Mouse (Mus musculus): ENCODE results near the gene Zfp658.
A peak's percentile ranks its signal among the peaks of the same experiment; 100 is the strongest.

Gene Zfp658

DNA sequence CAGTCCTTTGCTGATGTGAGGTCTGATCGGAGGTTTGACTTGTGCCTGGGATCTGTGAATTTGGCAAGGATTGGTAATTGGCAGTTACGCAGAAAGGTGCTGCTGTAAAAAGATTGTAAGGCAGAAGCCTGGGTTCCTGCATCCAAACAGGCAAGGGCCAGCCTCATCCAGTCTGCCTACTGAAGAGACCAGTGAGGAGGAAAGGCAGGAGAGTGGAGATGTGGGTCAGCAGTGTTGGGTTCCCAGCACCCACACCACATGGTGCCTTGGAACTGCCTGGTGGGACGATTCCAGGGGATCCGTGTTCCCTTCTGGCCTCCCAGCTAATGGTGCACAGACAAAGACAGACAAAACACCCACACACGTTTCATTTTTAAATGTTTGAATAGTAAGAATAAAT lies 18.5 kb downstream of the Zfp658 start:
- no peak for DNase-seq (ENCODE audit: low read depth, low spot score)

DNA sequence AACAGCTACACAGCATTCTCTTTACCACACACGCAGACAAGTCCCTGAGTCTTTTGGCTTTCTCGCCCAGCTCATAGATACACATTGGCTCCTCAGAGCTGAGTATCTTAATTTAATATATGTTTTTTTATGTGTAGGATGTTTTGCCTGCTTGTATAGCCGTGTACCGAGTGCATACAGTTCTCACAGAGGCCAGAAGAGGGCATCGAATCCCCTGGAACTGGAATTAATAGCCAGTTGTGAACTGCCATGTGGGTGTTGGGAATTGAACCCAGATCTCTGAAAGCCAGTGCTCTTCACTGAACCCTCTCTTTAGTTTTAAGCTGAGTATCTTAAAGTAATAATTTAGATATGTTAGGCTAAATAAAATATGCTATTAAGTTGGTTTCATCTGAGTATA lies 22.7 kb downstream of the Zfp658 start:
- no peak for DNase-seq (ENCODE audit: low read depth, low spot score)

DNA sequence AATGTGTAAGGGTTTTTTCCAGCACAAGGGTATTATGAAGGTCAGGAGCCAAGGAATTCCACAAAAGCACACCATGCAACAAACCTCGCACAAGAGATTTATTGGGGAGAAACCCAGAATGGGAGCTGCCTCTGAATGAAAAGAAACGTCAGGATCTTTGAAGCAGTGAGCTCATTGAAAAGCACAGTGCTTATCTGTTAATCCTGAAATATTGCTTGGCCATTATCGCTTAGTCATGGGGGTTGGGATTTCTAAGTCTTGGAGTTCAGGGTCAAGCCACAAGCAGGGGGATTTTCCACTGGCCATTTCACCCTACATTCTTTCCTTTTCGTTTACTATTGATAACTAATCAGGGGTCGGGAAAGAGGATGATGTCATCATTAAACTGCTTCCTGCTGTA lies 39.8 kb downstream of the Zfp658 start:
- DNase-seq (ENCODE audit: low read depth, low spot score), result no peak

DNA sequence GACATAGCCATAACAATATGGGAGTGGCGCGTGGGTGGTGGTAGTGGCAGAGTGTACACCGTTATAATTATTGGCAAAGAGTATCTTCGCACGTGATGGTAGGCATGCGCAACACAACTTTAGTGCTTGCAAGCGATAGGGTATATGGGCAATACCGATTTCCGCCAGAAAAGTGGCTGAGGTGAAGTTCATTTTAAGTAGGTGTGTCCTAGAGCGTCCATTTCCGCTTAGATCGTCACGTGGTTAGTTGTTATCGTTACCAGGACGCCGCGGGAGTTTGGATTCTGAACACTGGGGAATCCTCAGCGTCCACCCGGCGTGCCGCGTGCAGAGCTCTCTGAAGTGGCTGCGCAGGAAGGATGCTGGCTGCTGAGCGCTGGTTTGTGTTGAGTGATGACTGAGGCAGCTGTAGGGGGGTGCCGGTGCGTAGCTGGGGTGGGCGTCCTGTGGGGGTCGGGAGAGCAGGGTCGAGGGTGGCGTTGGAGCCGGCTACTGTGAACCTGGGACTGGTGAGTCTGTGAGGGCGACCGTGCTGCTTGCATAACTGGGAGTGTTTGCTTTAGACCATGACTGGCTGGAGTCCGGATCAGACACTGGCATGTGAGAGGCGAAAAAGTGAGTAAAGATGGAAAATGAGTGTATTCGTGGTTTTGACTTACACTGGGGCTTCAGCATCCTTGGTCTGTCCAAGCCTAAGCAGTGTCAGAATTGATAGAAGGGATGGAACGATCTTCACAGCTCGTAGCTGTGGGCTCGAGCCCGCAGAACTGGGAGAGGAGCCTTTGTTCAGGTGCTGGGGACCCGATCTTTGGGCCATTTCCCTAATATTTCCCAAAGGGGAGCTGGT lies 45.1 kb downstream of the Zfp658 start, which contains the start of gene Zfp819:
Zfp819 (plus strand) TSS at position 274 of the 847 bp plus-strand sequence.
- peak; percentile 16 for DNase-seq (ENCODE audit: low read depth, low spot score)

DNA sequence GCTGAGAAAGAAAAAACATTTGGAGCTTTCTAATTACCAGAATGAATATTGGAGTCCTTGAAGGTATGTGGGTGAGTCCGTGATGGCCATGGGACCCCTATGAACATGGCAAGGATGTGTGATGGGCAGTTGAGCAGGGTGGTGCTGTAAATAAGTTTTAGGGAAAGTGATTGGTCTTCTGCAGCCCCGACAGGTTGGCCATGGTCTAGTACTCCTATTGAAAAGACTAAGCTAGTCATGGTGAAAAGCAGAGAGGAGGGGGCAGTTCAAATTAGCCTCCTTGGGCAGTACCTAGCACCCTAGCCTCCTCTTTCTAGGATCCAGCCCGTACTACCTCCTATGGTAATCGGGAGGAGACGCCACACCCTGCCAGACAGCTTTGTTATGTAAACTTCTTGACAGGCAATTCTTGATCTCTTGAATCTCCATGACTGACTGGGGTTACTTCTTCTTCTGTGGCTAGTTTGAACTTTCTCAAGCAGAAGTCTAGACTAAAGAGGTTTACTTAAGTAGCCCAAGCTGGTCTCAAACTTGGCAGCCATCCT lies 45.8 kb downstream of the Zfp658 start:
- DNase-seq (ENCODE audit: low read depth, low spot score), result no peak

DNA sequence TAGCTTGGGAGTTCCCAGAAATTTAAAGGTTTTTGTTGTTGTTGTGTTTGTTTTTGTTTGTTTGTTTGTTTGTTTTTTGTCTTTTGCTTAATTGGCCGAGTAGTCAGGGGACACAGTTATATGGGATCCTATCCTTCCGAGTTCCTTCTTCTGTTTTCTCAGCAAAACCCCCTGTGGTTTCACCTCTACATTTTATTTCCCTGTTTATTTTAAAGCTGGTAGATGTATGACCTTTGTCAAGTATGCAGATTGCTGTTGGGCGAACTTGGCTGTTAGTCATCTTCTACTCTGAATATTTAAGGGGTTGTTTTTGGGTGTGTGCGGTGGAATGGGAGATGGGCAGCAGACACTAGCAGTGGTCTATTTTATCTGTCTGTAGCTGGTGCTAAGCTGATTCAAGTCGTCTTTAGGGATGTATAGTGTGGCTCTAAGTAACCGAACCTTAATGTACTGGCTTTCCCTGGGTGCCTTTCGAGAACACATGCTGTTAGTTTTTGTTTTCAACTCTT lies 46.3 kb downstream of the Zfp658 start:
- no peak for DNase-seq (ENCODE audit: low read depth, low spot score)

DNA sequence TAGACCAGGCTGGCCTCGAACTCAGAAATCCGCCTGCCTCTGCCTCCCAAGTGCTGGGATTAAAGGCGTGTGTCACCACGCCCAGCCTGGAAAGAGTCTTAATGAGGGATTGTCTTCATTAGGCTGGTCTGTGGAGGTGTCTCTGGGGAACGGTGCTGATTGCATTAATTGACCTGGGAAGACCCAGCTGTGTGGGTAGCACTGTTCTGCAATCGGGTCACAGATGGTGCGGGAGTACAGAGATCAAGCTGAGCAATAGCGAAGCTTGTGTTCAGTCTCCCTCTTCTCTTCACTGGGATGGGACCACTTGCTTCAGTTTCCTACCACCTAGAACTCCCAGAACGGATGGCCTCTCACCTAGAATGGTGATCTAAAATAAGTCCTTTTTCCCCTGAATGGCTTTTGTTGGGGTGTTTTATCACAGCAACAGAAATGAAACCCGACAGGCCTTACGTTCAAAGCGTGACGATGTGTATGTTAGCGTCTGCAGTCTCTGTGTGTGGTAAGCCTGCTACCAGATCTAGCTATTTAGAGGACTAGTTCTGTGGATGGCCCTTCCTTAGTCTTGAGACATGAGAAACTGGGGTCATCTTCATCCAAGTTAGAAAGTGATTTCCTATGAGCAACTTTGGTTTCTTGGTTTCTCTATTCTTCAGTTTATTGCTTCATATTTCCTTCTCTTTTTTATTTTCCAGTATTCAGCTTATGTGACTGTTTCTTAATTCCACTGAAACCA lies 51.9 kb downstream of the Zfp658 start:
- DNase-seq (ENCODE audit: low read depth, low spot score), result no peak

DNA sequence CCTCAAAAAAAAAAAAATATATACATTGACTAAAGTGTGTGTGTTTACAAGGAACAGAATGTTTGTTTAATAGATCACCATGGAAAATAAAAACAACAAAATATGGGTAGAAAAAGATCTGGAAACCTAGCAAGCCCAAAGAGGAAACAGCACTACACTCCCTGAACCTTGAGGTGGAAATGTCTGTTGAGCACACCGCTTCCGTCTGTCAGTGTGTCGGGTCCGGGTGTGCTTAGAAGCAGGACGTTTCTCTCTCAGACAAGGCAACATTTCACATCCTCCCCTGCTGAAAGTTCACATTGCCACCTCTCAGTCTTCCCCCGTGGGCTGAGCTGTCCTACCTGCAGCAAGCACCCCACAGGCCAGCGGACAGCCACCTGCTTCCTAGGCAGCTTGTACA lies 60.9 kb downstream of the Zfp658 start:
- DNase-seq (ENCODE audit: low read depth, low spot score), result no peak

DNA sequence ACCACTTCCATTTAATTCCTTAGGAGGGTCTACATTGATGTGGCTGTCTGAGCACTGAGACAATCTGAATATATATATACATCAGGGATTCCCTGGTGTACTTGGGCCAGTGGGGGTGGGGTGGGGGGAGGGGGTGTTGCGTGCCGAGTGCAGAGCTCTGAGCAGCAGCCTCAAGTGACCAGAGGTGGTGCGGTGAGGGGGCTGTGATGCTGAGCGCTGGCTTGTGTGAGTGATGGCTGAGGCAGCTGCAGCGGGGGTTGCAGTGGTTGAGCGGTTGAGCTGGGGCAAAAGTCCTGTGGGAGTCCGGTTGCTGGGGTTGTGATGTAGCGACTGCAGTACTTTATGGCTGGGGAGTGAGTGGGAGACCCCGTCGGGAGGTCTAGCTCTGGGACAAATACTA lies 61.8 kb downstream of the Zfp658 start:
- DNase-seq (ENCODE audit: low read depth, low spot score), result no peak
